Mouse (Mus musculus): ENCODE results near the gene Canx. TPM values are rescaled to one million over a fixed set of nuclear protein-coding genes. Genes with fewer than 3 reads are reported as not detected.
A peak's percentile ranks its signal among the peaks of the same experiment; 100 is the strongest.

Canx gene
- total and polyA plus RNA-seq, 3 experiments: 575 to 627 (median 607) TPM

DNA sequence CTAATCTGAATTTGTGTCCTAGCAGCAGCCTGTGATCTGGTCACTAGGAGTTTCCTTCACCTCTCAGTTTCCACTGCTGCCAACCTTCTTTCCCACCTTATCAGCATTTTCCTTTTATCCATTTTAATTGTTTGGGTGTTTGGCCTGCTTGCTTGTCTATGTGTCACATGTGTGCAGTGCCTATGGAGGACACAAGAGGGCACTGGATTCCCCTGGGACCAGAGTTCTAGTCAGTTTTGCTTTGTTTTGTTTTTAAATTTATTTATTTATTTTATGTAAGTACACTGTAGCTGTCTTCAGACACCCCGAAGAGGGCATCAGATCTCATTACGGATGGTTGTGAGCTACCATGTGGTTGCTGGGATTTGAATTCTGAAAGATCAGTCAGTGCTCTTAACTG, 56.3 kb downstream of the Canx start:
- Histone ChIP-seq H3K4me1 (ENCODE audit: control insufficient read depth in 1 of 2, insufficient read depth in 2 of 2) (peaks cover 0 to 10% of the 10 kb centered on the region in 2 experiments; a peak in 2 of 4 replicates), H3K36me3 (replicated peaks in 1 of 2; ENCODE audit: control insufficient read depth in 1 of 2, insufficient read depth in 1 of 2, low read length in 1 of 2) (peaks cover 29 to 75% of the 10 kb centered on the region in 2 experiments)

DNA sequence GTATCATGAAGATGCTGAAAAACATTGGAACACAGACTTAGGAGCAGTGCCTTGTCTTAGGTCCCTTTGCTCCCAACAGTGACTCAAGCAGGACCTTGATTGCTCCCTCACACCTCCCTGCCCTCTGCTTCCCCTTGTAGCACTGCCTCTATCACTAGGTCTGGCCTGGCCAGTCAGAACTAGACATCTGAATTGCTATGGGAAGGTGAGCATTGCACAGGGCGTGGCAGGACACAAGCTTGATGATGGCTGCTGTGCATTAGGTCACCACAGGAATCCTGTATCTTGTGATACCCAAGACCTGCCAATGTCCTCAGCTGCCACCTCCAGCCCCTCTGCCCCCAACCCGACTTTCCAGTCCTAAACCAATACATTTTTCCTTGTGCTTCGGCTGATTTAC, 58.5 kb downstream of the Canx start:
- H3K79me2 ChIP-seq (replicated peaks; ENCODE audit: control insufficient read depth, extremely low read depth, insufficient read depth, poor library complexity, severe bottlenecking): no peaks in the 10 kb centered on the region
- no peak overlapping the region for H3K9ac ChIP-seq (ENCODE audit: insufficient read depth, low read depth)
- dilution Hi-C loops (cut with MboI; ENCODE audit: extremely low pct_ligation_motif_present, extremely low pct_unique_long_range_greater_than_20kb, low sequenced_read_pairs): no loop called here
- no peak overlapping the region for H3K4me3 ChIP-seq (replicated peaks in 1 of 3; ENCODE audit: low read depth in 2 of 3, low read length in 2 of 3, poor library complexity in 1 of 3)
- no peak for DNase-seq (ENCODE audit: extremely low read depth)
- H3K36me3 ChIP-seq (replicated peaks in 1 of 2; ENCODE audit: control insufficient read depth in 1 of 2, insufficient read depth in 1 of 2, low read length in 1 of 2): peaks cover 43 to 83% of the 10 kb centered on the region in 2 experiments
- in situ Hi-C loops (cut with MboI; ENCODE audit: low pct_ligation_motif_present, low pct_unique_long_range_greater_than_20kb, low sequenced_read_pairs): no loop called here
- no peak overlapping the region for H3K27ac ChIP-seq (ENCODE audit: insufficient read depth, low read depth)
- TF ChIP-seq ZMIZ1 (IDR thresholded peaks at IDR 0.05; ENCODE audit: low read depth, low read length) (no peak), ZNF384 (IDR thresholded peaks at IDR 0.05; ENCODE audit: low read depth, low read length) (no peak), SMC3 (IDR thresholded peaks at IDR 0.05; ENCODE audit: low read depth, low read length) (no peak)
- no peaks in the 10 kb centered on the region for H3K4me1 ChIP-seq (ENCODE audit: control insufficient read depth in 1 of 2, insufficient read depth in 2 of 2)
- no peaks in the 10 kb centered on the region for H3K9me3 ChIP-seq (replicated peaks; ENCODE audit: low read length)
- no peak overlapping the region for H3K4me2 ChIP-seq (ENCODE audit: insufficient read depth, low read depth, poor library complexity, severe bottlenecking)
- H3K27me3 ChIP-seq (replicated peaks): no peaks in the 10 kb centered on the region

More for the DNA sequence above, 56.3 kb downstream of the Canx start:
- H3K9me3 ChIP-seq (replicated peaks; ENCODE audit: low read length): no peaks in the 10 kb centered on the region
- H3K9ac ChIP-seq (ENCODE audit: insufficient read depth, low read depth): no peak overlapping the region
- 0 out of 2 replicates have a peak, but pooled peaks cover 2% of the 10 kb centered on the region for H3K79me2 ChIP-seq (replicated peaks; ENCODE audit: control insufficient read depth, extremely low read depth, insufficient read depth, poor library complexity, severe bottlenecking)
- H3K27ac ChIP-seq (ENCODE audit: insufficient read depth, low read depth): no peak overlapping the region
- dilution Hi-C loops (cut with MboI; ENCODE audit: extremely low pct_ligation_motif_present, extremely low pct_unique_long_range_greater_than_20kb, low sequenced_read_pairs) (no loop called here), in situ Hi-C loops (cut with MboI; ENCODE audit: low pct_ligation_motif_present, low pct_unique_long_range_greater_than_20kb, low sequenced_read_pairs) (no loop called here)
- no peak overlapping the region for H3K4me3 ChIP-seq (replicated peaks in 1 of 3; ENCODE audit: low read depth in 2 of 3, low read length in 2 of 3, poor library complexity in 1 of 3)
- DNase-seq (ENCODE audit: extremely low read depth): peak; percentile 54
- no peaks in the 10 kb centered on the region for H3K27me3 ChIP-seq (replicated peaks)
- TF ChIP-seq MEF2A (IDR thresholded peaks at IDR 0.05; ENCODE audit: borderline replicate concordance, low read depth, low read length) (no peak), SMC3 (IDR thresholded peaks at IDR 0.05; ENCODE audit: low read depth, low read length) (peak; percentile 50), KAT2A (IDR thresholded peaks at IDR 0.05; ENCODE audit: insufficient replicate concordance, low read length) (peak; percentile 76; the same call in 1 of the 2 replicates), CTCF (conservative IDR thresholded peaks at IDR 0.05 in 1 of 2, IDR thresholded peaks at IDR 0.05 in 1 of 2; ENCODE audit: low read depth in 2 of 2, low read length in 2 of 2) (peak; percentile 54 to 78), RAD21 (IDR thresholded peaks at IDR 0.05; ENCODE audit: low read depth, low read length) (peak; percentile 32), MYC (IDR thresholded peaks at IDR 0.05; ENCODE audit: low read depth, low read length) (peak; percentile 48; the same call in 1 of the 2 replicates)
- H3K4me2 ChIP-seq (ENCODE audit: insufficient read depth, low read depth, poor library complexity, severe bottlenecking): no peak overlapping the region

DNA sequence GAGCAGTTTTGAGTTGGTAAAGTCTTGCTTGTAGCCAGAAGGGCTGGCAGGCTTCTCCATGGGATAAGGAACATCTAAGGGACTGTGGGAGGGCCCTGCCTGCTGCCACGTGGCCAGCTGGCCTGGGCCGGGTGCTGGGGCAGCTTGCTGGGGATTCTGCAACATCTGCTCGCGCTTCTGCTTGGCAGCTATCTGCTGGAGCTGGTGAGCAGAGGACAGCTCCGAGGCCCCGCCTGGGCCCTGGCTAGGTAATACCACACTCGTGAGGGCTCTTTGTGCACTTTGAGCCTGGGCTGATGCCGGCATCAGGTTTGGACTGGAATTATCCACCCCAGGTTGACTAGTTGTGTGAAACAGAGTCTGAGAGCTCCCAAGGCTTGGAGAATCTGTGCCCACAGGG, 59.5 kb downstream of the Canx start:
- H3K27ac ChIP-seq (ENCODE audit: insufficient read depth, low read depth): no peak overlapping the region
- dilution Hi-C loops (cut with MboI; ENCODE audit: extremely low pct_ligation_motif_present, extremely low pct_unique_long_range_greater_than_20kb, low sequenced_read_pairs): no loop called here
- peaks cover 53 to 84% of the 10 kb centered on the region in 2 experiments for H3K36me3 ChIP-seq (replicated peaks in 1 of 2; ENCODE audit: control insufficient read depth in 1 of 2, insufficient read depth in 1 of 2, low read length in 1 of 2)
- H3K9ac ChIP-seq (ENCODE audit: insufficient read depth, low read depth): no peak overlapping the region
- no peak overlapping the region for H3K4me3 ChIP-seq (replicated peaks in 1 of 3; ENCODE audit: low read depth in 2 of 3, low read length in 2 of 3, poor library complexity in 1 of 3)
- in situ Hi-C loops (cut with MboI; ENCODE audit: low pct_ligation_motif_present, low pct_unique_long_range_greater_than_20kb, low sequenced_read_pairs): no loop called here
- DNase-seq (ENCODE audit: extremely low read depth): no peak
- H3K4me2 ChIP-seq (ENCODE audit: insufficient read depth, low read depth, poor library complexity, severe bottlenecking): no peak overlapping the region
- no peaks in the 10 kb centered on the region for H3K79me2 ChIP-seq (replicated peaks; ENCODE audit: control insufficient read depth, extremely low read depth, insufficient read depth, poor library complexity, severe bottlenecking)
- H3K4me1 ChIP-seq (ENCODE audit: control insufficient read depth in 1 of 2, insufficient read depth in 2 of 2): no peaks in the 10 kb centered on the region
- no peaks in the 10 kb centered on the region for H3K27me3 ChIP-seq (replicated peaks)
- no peaks in the 10 kb centered on the region for H3K9me3 ChIP-seq (replicated peaks; ENCODE audit: low read length)
- TF ChIP-seq USF2 (conservative IDR thresholded peaks at IDR 0.05; ENCODE audit: low read depth, low read length) (no peak), ZMIZ1 (IDR thresholded peaks at IDR 0.05; ENCODE audit: low read depth, low read length) (no peak), POLR2A (IDR thresholded peaks at IDR 0.05; ENCODE audit: low read depth, low read length) (no peak), ZKSCAN1 (IDR thresholded peaks at IDR 0.05; ENCODE audit: borderline replicate concordance, low read depth, low read length) (no peak), JUND (conservative IDR thresholded peaks at IDR 0.05; ENCODE audit: low read depth, low read length) (no peak), PAX5 (IDR thresholded peaks at IDR 0.05; ENCODE audit: low read length) (no peak), SMC3 (IDR thresholded peaks at IDR 0.05; ENCODE audit: low read depth, low read length) (no peak), MAFK (IDR thresholded peaks at IDR 0.05; ENCODE audit: insufficient replicate concordance, low read length) (no peak), BHLHE40 (IDR thresholded peaks at IDR 0.05; ENCODE audit: low read depth, low read length) (no peak), MEF2A (IDR thresholded peaks at IDR 0.05; ENCODE audit: borderline replicate concordance, low read depth, low read length) (no peak), NELFE (IDR thresholded peaks at IDR 0.05; ENCODE audit: low read depth, low read length) (no peak), GABPA (IDR thresholded peaks at IDR 0.05; ENCODE audit: insufficient replicate concordance, low read depth, low read length) (no peak)

Data from CH12.LX (cell line).